Mouse (Mus musculus) CD4-positive naive resting alpha-beta T cell, adult 57 days (primary cell): ENCODE results near the gene Plg. TPM values are rescaled to one million over a fixed set of nuclear protein-coding genes. Genes with fewer than 3 reads are reported as not detected.

Experiments used
- total RNA-seq: library from RNA; stranded (reverse); gene quantifications from one replicate; pipeline ENCODE4 v1.2.4, GENCODE M21; 2023

Plg gene
- not detected for total RNA-seq

DNA sequence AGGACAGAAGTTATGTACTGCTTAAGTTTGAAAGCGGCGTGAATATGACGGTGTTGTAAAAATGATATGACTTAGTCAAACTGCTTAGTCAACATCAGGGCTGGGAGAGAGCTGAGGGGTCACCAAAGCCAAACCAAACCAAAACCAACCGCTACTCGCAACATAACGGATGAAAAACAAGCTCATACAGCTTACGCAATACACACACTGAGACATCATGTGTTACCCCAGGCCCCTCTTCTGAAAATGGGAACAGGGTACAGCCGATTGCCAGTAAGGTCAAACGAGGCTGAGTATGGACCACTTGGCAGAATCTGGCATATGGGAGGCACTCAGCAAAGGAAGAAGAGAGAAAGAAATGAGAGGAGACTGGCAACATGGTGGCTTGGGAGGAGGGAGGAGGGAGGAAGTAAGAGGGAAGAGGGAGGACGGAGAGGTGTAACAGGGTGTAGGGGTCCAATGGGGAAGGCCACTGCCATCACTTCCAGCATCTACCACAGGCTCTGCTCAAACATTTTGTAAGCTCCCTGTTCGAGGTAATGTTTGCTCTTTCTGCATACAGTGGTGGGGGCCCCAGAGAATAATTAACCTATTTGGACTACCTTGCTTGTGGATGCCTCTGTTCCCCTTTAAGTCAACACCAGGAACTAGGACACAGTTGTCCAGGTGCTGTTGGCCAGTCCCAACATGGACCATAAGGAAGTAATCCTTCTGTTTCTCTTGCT lies at the start of gene Plg:
Gene Plg, plus strand, starts transcription at position 628 of the 725 bp plus-strand sequence.

Other genes with a start within 250 kb of the Plg start
- gene Map3k4, start 59.8 kb upstream of the Plg start, total RNA-seq: 52.2 TPM
- 0.27 TPM for gene Slc22a3, start 129.1 kb downstream of the Plg start, total RNA-seq
- not detected for gene Slc22a2, start 205.5 kb downstream of the Plg start, total RNA-seq